Mouse (Mus musculus): Measurements from ENCODE around the gene Agl. TPM values are rescaled to one million over a fixed set of nuclear protein-coding genes. Genes with fewer than 3 reads are reported as not detected.

Gene Agl
- polyA plus RNA-seq, 1 experiment from 2014 or later = 10.7 TPM

DNA sequence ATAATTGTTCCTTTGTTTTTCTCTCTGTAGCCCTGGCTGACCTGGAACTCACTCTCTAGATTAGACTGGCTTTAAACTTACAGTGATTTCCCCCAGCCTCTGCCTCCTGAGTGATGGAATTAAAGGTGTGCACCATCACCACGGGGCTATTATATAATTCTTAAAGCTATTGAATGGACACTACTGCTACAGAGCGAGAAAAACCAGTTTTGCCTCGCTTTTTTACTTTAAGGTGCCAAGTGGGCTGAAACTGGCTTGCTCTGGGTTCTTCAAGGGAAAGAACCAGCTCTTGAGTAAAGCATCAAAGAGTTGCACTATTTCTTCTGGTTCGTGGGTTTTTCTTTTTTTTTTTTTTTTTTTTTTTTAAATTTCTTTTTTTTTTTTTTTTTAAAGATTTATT lies 85.0 kb downstream of the Agl start:
- H3K36me3 ChIP-seq = no peaks in the 10 kb centered on the region
- 83% methylated on average over 4 of the region's 4 CpGs for WGBS
- no peaks in the 10 kb centered on the region for H3K27me3 ChIP-seq (ENCODE audit: insufficient read depth, poor library complexity, severe bottlenecking)
- no peaks in the 10 kb centered on the region for H3K4me1 ChIP-seq (replicated peaks)
- no peak for DNase-seq (ENCODE audit: low spot score)
- H3K4me3 ChIP-seq = no peak overlapping the region
- no peak overlapping the region for H3K27ac ChIP-seq
- H3K9me3 ChIP-seq = no peaks in the 10 kb centered on the region

GRCm38 (mm10) chr3:116718951-116719350 lies 89.0 kb downstream of the Agl start:
- no peaks in the 10 kb centered on the region for H3K4me1 ChIP-seq (replicated peaks)
- H3K36me3 ChIP-seq = no peaks in the 10 kb centered on the region
- H3K4me3 ChIP-seq = no peak overlapping the region
- no peaks in the 10 kb centered on the region for H3K9me3 ChIP-seq
- no peak for DNase-seq (ENCODE audit: low spot score)
- 68% methylated on average over 3 of the region's 3 CpGs for WGBS
- no peak overlapping the region for H3K27ac ChIP-seq
- peaks cover under 1% of the 10 kb centered on the region; the same call in 1 of the 2 replicates for H3K27me3 ChIP-seq (ENCODE audit: insufficient read depth, poor library complexity, severe bottlenecking)

DNA sequence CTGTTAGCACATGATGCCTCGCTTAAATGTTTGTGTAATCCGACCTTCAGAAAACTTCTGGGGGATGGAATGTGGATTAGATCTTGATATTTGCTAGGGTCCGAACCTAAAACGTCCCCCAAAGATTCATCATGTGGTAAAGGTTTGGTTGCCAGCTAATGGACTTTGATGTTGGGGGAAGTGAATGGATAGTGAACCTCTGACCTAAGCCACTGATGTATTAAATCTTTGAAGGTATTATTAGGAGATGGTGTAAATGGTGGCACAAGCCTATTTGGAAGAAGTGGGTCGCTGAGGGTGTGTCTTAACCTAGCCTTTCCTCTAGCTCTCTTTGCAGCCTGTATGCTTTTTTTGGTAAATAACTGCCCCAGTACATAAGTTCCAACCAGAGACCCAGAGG lies 94.9 kb downstream of the Agl start:
- WGBS = 39% methylated on average over 5 of the region's 5 CpGs

DNA sequence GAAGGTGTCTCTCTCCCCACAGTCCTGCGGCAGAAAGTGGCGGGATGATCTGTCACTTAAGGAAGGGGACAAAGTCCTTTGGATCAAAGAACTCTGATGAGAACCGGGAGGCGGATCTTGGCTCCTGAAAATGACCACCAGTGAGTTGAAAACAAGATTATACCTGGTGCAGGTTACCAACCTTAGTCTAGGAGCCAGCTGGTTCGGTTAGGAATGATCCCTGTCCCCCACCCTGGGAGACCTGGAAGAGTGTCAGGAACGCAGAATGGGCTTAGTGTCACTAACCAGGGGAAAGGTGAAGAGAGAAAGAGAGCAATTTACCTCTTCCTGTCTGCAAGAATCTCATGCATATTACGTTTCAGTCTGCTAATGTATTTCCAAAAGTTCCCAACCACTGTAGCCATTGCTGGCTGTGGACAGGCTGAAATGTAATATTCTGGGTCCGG lies 95.5 kb downstream of the Agl start, which contains the start of gene Slc35a3:
Gene Slc35a3 (minus strand): TSS at position 396 of the 446 bp plus-strand sequence.
- H3K27me3 ChIP-seq (ENCODE audit: insufficient read depth, poor library complexity, severe bottlenecking) = peaks cover 13% of the 10 kb centered on the region
- 5% methylated on average over 8 of the region's 8 CpGs for WGBS
- DNase-seq (ENCODE audit: low spot score) = no peak
- peak within 1 kb of the TSS; percentile 94 for H3K27ac ChIP-seq
- H3K36me3 ChIP-seq = no peaks in the 10 kb centered on the region
- H3K9me3 ChIP-seq = no peaks in the 10 kb centered on the region
- H3K4me3 ChIP-seq = peak within 1 kb of the TSS; percentile 91
- H3K4me1 ChIP-seq (replicated peaks) = peaks cover 10% of the 10 kb centered on the region

More for the DNA sequence above, 94.9 kb downstream of the Agl start:
- Histone ChIP-seq H3K27me3 (ENCODE audit: insufficient read depth, poor library complexity, severe bottlenecking) (peaks cover 13% of the 10 kb centered on the region), H3K4me1 (replicated peaks) (peaks cover 10% of the 10 kb centered on the region), H3K36me3 (no peaks in the 10 kb centered on the region), H3K27ac (no peak overlapping the region), H3K4me3 (peak overlapping the region; percentile 91; the same call in 1 of the 2 replicates), H3K9me3 (no peaks in the 10 kb centered on the region)
- DNase-seq (ENCODE audit: low spot score) = no peak

DNA sequence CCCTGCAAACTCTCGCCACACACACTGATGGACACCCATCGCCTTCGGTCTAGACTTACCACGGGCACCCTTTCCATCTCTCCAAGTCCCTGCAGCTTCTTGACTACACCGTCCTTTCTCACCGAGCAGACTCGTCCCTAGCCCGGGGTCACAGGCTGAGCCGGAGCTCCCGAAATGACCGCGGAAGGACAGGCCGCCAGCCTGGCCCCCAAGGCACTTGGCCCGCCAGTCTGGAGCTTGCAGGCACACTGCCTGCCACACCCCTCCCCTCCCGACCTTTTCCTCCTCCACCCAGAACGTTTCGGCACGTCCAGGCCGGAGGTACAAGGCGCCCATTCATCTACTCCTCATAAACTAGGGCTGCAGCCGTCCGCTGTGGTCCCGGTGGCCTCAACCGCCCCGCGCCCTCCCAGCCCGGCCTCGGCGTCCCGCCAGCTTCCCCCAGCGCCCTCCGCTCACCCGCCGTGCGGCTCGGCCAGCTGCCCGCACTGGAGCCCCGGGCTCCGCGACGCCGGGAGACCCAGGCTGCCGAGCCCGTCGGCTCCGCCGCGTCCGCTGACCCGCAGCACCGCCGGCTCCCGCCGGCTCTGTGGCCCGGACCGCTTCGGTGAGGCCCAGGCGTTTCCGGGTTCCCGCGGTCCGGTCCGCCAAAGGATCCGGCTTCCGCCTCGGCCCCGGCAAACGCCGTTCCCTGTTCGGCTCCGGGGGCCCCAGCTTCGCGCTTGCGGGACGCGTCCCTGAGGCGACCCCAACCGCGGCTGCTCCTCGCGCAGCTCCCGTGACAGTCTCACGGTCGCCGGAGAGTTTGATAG lies 96.1 kb downstream of the Agl start:
- H3K4me1 ChIP-seq (replicated peaks) = peaks cover 10% of the 10 kb centered on the region
- H3K27me3 ChIP-seq (ENCODE audit: insufficient read depth, poor library complexity, severe bottlenecking) = peaks cover 13% of the 10 kb centered on the region
- H3K27ac ChIP-seq = peak overlapping the region; percentile 94
- under 1% methylated on average over 80 of the region's 85 CpGs for WGBS
- no peaks in the 10 kb centered on the region for H3K9me3 ChIP-seq
- H3K4me3 ChIP-seq = peak overlapping the region; percentile 91
- no peaks in the 10 kb centered on the region for H3K36me3 ChIP-seq
- DNase-seq (ENCODE audit: low spot score) = peak; percentile 75

GRCm38 (mm10) chr3:116710941-116711340 lies 97.0 kb downstream of the Agl start:
- no peaks in the 10 kb centered on the region for H3K9me3 ChIP-seq
- H3K27me3 ChIP-seq (ENCODE audit: insufficient read depth, poor library complexity, severe bottlenecking) = peaks cover 13% of the 10 kb centered on the region
- peak; percentile 6 for DNase-seq (ENCODE audit: low spot score)
- H3K4me1 ChIP-seq (replicated peaks) = peaks cover 10% of the 10 kb centered on the region
- peak overlapping the region; percentile 91 for H3K4me3 ChIP-seq
- H3K36me3 ChIP-seq = no peaks in the 10 kb centered on the region
- no peak overlapping the region for H3K27ac ChIP-seq
- 61% methylated on average over 9 of the region's 9 CpGs for WGBS

- H3K9me3 ChIP-seq = no peaks in the 10 kb centered on the region
- H3K4me1 ChIP-seq (replicated peaks) = peaks cover under 1% of the 10 kb centered on the region
- H3K4me3 ChIP-seq = no peak overlapping the region
- H3K27ac ChIP-seq = no peak overlapping the region
- 93% methylated on average over 1 of the region's 1 CpGs for WGBS
- DNase-seq (ENCODE audit: low spot score) = no peak
- H3K36me3 ChIP-seq = no peaks in the 10 kb centered on the region
- H3K27me3 ChIP-seq (ENCODE audit: insufficient read depth, poor library complexity, severe bottlenecking) = no peaks in the 10 kb centered on the region
Measured at GRCm38 (mm10) chr3:116705637-116706204, 102.2 kb downstream of the Agl start.

DNA sequence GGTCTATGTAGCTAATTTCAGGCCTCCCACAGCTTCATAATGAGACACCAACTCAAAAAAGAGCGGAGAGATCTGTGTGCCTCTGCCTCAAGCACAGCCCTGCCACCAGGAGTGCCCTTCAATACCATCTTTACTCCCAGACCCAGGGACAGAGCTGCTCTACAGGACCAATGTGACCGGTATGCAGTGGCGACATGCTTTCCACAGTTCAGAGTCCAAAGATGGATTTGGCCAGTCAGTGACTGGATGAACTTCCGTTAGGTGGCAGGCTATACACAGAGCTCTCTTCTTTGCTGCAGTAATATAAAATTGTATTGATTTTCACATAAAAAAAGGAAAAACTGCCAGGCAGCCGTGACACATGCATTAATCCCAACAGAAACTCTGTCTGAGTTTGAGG lies 104.1 kb downstream of the Agl start:
- H3K27me3 ChIP-seq (ENCODE audit: insufficient read depth, poor library complexity, severe bottlenecking) = no peaks in the 10 kb centered on the region
- no peaks in the 10 kb centered on the region for H3K36me3 ChIP-seq
- no peaks in the 10 kb centered on the region for H3K4me1 ChIP-seq (replicated peaks)
- H3K4me3 ChIP-seq = no peak overlapping the region
- no peak for DNase-seq (ENCODE audit: low spot score)
- H3K27ac ChIP-seq = no peak overlapping the region
- H3K9me3 ChIP-seq = no peaks in the 10 kb centered on the region
- WGBS = 94% methylated on average over 5 of the region's 5 CpGs

DNA sequence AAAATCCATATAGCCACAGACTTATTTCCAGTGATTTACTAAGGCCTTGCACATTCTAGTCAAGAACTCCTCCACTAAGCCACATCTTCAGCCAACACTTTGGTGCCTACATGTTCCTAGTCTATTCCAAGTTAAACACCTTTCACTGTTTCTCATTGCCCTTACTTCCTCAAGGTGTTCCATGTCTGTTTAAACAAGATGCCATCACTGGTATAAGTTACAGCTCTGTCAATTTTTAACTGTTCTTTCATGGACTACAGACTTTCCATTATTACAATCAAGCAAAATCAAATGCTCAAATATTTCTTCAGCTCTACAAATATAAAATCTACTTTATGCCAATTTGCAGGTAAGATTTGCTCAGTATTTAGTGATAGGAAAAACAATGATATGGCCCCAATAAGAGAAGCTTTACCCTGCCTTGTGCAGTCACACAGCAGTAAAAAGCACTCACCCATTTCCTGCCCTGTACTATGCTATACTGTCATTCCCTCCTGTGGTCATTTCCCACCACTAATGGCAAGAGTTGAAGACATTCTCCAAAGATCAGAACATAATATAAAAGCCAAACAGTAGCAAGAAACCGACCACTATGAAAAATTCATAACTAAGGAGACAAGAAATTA lies 105.2 kb downstream of the Agl start:
- no peaks in the 10 kb centered on the region for H3K36me3 ChIP-seq
- no peak overlapping the region for H3K4me3 ChIP-seq
- no peak for DNase-seq (ENCODE audit: low spot score)
- no peaks in the 10 kb centered on the region for H3K27me3 ChIP-seq (ENCODE audit: insufficient read depth, poor library complexity, severe bottlenecking)
- H3K27ac ChIP-seq = no peak overlapping the region
- H3K4me1 ChIP-seq (replicated peaks) = no peaks in the 10 kb centered on the region
- H3K9me3 ChIP-seq = no peaks in the 10 kb centered on the region
- WGBS = 92% methylated on average over 1 of the region's 1 CpGs

DNA sequence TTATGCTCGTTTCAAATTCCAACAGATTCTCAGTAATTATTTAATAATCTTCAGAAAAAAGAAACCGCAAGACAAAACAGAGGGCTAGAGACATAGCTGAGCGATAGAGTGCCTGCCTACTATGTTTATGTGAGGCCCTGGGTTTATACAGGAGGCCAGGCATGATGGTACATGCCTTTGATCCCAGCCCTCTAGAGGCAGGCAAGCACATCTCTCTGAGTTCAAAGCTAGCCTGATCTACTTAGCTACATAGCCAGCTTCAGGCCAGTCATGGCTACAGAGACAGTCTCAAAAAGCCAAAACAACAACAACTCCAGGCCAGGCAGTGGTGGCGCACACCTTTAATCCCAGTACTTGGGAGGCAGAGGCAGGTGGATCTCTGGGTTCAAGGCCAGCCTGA lies 106.4 kb downstream of the Agl start:
- WGBS = 94% methylated on average over 4 of the region's 4 CpGs
- Histone ChIP-seq H3K4me1 (replicated peaks) (no peaks in the 10 kb centered on the region), H3K4me3 (no peak overlapping the region), H3K9me3 (no peaks in the 10 kb centered on the region), H3K27ac (no peak overlapping the region), H3K27me3 (ENCODE audit: insufficient read depth, poor library complexity, severe bottlenecking) (no peaks in the 10 kb centered on the region), H3K36me3 (no peaks in the 10 kb centered on the region)
- DNase-seq (ENCODE audit: low spot score) = no peak

GRCm38 (mm10) chr3:116698786-116699185 lies 109.2 kb downstream of the Agl start:
- H3K4me3 ChIP-seq = no peak overlapping the region
- H3K4me1 ChIP-seq (replicated peaks) = no peaks in the 10 kb centered on the region
- 78% methylated on average over 2 of the region's 2 CpGs for WGBS
- H3K27me3 ChIP-seq (ENCODE audit: insufficient read depth, poor library complexity, severe bottlenecking) = no peaks in the 10 kb centered on the region
- no peak for DNase-seq (ENCODE audit: low spot score)
- H3K27ac ChIP-seq = no peak overlapping the region
- peaks cover 3% of the 10 kb centered on the region; the same call in 1 of the 2 replicates for H3K36me3 ChIP-seq
- H3K9me3 ChIP-seq = no peaks in the 10 kb centered on the region

DNA sequence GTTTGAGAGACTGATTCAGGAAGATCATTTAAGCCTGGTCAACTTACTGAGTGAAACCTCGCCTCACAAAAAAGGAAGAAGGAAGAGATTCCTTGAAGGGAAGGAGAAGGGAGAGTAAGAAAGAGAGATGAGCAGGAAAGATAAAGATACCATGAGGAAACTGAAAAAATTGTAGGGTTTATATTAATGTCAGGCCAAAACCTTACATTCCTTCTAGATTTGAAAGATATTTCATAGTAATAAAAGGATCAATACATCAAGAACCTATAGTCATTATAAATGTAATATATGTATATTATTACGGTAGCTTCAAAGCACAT lies 112.3 kb downstream of the Agl start:
- H3K27me3 ChIP-seq (ENCODE audit: insufficient read depth, poor library complexity, severe bottlenecking) = no peaks in the 10 kb centered on the region
- DNase-seq (ENCODE audit: low spot score) = no peak
- peaks cover 9% of the 10 kb centered on the region; the same call in 1 of the 2 replicates for H3K36me3 ChIP-seq
- 90% methylated on average over 2 of the region's 2 CpGs for WGBS
- no peak overlapping the region for H3K4me3 ChIP-seq
- H3K4me1 ChIP-seq (replicated peaks) = no peaks in the 10 kb centered on the region
- H3K27ac ChIP-seq = no peak overlapping the region
- H3K9me3 ChIP-seq = no peaks in the 10 kb centered on the region
